Mouse (Mus musculus) CH12.LX (cell line): ENCODE data around the gene Ppan.

Source experiments
- ELF1 ChIP-seq: IDR thresholded peaks from 2 replicates; pipeline ENCODE4 v1.6.1; 2014; ENCODE audit warnings: low read depth, mild to moderate bottlenecking, inconsistent platforms, low read length, improper control_type of control experiment
- NRF1 ChIP-seq: IDR thresholded peaks from 2 replicates; pipeline ENCODE4 v1.6.1; 2014; ENCODE audit warnings: low read depth, mild to moderate bottlenecking, inconsistent platforms, low read length, improper control_type of control experiment, moderate library complexity
- ZNF384 ChIP-seq: IDR thresholded peaks from 2 replicates; pipeline ENCODE4 v1.6.1; 2012; ENCODE audit warnings: low read depth, low read length, improper control_type of control experiment, inconsistent platforms

- TF ChIP-seq ELF1, result no peak
- TF ChIP-seq ZNF384, result no peak
- no peak for TF ChIP-seq NRF1
Measured at GRCm38 (mm10) chr9:20876318-20877117, 11.5 kb upstream of the Ppan start.
